Mouse (Mus musculus) myocyte (in vitro differentiated cells): ENCODE measurements around the gene Eif1b.

Experiments used
- CEBPB ChIP-seq: IDR thresholded peaks from 2 replicates; pipeline ENCODE4 v1.6.1; 2011; ENCODE audit warnings: mild to moderate bottlenecking, moderate library complexity; ENCODE audit not compliant: poor library complexity, insufficient read depth, severe bottlenecking
- E2F4 ChIP-seq: IDR thresholded peaks from one replicate; pipeline ENCODE4 v1.6.1; 2011; ENCODE audit warnings: mild to moderate bottlenecking, control low read depth, moderate library complexity; ENCODE audit not compliant: insufficient read depth
- MAX ChIP-seq: IDR thresholded peaks from one replicate; pipeline ENCODE4 v1.6.1; 2011; ENCODE audit warnings: low read depth, mild to moderate bottlenecking, control low read depth
- MYOD1 ChIP-seq, 3 experiments: IDR thresholded peaks; one replicate each; pipeline ENCODE4 v1.6.1; 2011; ENCODE audit warnings: control low read depth in 2 of 3, low read depth in 2 of 3, mild to moderate bottlenecking in 2 of 3, moderate library complexity in 1 of 3; ENCODE audit not compliant: insufficient read length in 2 of 3, control insufficient read depth in 1 of 3
- MYOG ChIP-seq, 3 experiments: IDR thresholded peaks; one replicate each; pipeline ENCODE4 v1.6.1; 2011; ENCODE audit warnings: control low read depth in 2 of 3, low read depth in 2 of 3, mild to moderate bottlenecking in 2 of 3; ENCODE audit not compliant: insufficient read length in 2 of 3, control insufficient read depth in 1 of 3, insufficient read depth in 1 of 3
- POLR2A ChIP-seq: IDR thresholded peaks from one replicate; pipeline ENCODE4 v1.6.1; 2011; ENCODE audit warnings: low read depth, mild to moderate bottlenecking, control low read depth, moderate library complexity; ENCODE audit not compliant: insufficient read length
- POLR2AphosphoS2 ChIP-seq: IDR thresholded peaks from one replicate; pipeline ENCODE4 v1.6.1; 2011; ENCODE audit warnings: low read depth, control low read depth; ENCODE audit not compliant: insufficient read length
- REST ChIP-seq: IDR thresholded peaks from one replicate; pipeline ENCODE4 v1.6.1; 2011; ENCODE audit warnings: mild to moderate bottlenecking, control low read depth, moderate library complexity; ENCODE audit not compliant: insufficient read depth, insufficient read length
- SRF ChIP-seq: IDR thresholded peaks from one replicate; pipeline ENCODE4 v1.6.1; 2011; ENCODE audit warnings: low read depth; ENCODE audit not compliant: control insufficient read depth, insufficient read length
- TCF12 ChIP-seq: IDR thresholded peaks from one replicate; pipeline ENCODE4 v1.6.1; 2011; ENCODE audit warnings: mild to moderate bottlenecking, control low read depth; ENCODE audit not compliant: poor library complexity, insufficient read depth, severe bottlenecking
- TCF3 ChIP-seq: IDR thresholded peaks from one replicate; pipeline ENCODE4 v1.6.1; 2011; ENCODE audit warnings: low read depth, control low read depth; ENCODE audit not compliant: insufficient read length
- USF1 ChIP-seq: IDR thresholded peaks from one replicate; pipeline ENCODE4 v1.6.1; 2011; ENCODE audit warnings: low read depth, mild to moderate bottlenecking, control low read depth, moderate library complexity

DNA sequence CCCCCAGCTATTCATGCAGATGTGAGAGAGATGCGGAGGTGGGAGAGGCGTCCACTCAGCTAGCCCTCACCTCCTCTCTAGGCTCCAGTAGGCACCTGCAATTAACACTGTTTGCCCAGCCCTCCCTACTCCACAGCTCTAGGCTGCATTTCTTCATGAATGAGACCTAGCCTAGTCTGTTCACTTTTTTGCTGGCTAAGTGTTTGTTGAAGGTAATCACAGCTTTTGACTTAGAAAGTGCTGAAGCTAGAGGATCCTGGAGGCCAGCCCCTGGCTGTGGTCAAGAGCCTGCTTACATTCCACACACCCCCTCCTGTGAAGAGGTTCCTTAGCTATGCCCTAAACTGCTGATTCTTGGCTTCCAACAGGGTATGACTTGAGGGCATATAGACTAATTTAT lies 49.4 kb downstream of the Eif1b start:
- no peak for TF ChIP-seq REST
- no peak for TF ChIP-seq POLR2A
- TF ChIP-seq MAX: no peak
- TF ChIP-seq USF1: no peak
- TF ChIP-seq E2F4: no peak
- TF ChIP-seq TCF3: no peak
- no peak for TF ChIP-seq POLR2AphosphoS2
- TF ChIP-seq CEBPB: no peak
- no peak for TF ChIP-seq MYOG (IDR thresholded peaks at IDR 0.05; ENCODE audit: control insufficient read depth in 1 of 3, insufficient read depth in 1 of 3, insufficient read length in 2 of 3, low read depth in 2 of 3)
- TF ChIP-seq TCF12: no peak
- TF ChIP-seq MYOD1 (IDR thresholded peaks at IDR 0.05; ENCODE audit: control insufficient read depth in 1 of 3, insufficient read length in 2 of 3, low read depth in 2 of 3): no peak
- no peak for TF ChIP-seq SRF
